Mouse (Mus musculus) lung, postnatal 4 days (tissue): Measurements from ENCODE around the gene Grin2d.

Experiments used
- DNase-seq, 2 experiments: peaks; one replicate each; pipeline ENCODE4 v3.0.0; 2021

Gene Grin2d

DNA sequence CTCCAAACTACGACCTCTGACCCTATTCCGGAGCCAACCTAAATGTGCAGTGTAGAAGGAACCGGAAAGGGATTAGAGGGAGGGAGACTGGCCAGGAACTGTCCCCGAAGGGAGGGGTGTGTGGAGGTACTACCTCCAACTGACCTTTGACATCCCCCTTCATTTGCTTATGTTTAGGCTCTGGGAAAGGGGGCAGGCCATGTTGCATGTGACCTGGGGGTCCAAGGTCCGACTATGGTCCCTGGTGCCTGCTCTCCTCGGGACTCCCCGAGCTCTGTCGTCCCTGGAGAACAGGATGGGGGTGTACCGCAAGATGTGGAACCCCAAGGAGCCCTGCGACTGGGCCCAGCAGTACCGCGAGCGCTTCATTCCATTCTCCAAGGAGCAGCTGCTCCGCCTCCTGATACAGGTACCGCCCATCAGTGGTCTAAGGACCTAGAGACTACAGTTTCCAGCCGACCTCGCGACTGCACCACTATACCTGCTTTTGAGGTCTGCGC lies 19.1 kb upstream of the Grin2d start:
- peak; percentile 65 to 74 for DNase-seq

DNA sequence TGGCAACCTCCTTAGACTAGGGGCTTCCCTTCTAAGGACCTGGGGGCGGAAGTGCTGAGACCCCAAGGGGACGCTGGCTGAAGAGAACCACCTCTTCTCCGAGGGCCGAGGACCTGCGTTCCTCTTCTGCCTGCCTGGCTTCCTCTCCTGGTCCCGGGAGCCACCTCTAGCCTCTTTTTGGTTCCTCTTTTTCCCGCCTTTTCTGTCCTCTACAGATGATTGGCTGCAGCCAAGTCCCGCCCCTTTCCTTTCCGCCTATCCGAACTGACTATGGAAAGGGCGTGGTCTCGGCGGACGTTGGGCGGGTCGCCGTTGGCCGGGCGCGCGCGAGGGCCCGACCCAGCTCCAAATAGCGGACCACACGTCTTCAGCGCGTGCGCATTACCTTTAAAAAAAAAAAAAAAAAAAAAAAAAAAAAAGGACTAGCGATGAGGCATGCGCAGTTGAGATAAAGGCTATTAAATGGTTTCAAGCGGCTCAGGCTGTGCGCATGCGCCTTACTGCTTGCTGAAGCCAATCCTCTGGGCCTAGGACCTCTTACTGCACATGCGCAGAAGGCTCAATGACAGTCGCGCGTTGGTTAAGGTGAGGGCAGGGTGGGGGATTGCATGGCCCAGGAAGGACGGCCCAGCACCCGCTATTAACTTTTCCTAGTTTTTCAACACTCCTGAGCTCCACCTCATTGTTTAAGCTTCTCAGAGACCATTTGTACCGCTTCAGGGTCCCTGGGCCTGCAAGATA lies 18.5 kb upstream of the Grin2d start, which contains the start of the genes Syngr4 and Tmem143:
Gene Syngr4 (minus strand): TSS at position 198 of the 741 bp plus-strand sequence.
Gene Tmem143 (plus strand): TSS at position 425 of the 741 bp plus-strand sequence.
- DNase-seq: peak; percentile 98 to 99

DNA sequence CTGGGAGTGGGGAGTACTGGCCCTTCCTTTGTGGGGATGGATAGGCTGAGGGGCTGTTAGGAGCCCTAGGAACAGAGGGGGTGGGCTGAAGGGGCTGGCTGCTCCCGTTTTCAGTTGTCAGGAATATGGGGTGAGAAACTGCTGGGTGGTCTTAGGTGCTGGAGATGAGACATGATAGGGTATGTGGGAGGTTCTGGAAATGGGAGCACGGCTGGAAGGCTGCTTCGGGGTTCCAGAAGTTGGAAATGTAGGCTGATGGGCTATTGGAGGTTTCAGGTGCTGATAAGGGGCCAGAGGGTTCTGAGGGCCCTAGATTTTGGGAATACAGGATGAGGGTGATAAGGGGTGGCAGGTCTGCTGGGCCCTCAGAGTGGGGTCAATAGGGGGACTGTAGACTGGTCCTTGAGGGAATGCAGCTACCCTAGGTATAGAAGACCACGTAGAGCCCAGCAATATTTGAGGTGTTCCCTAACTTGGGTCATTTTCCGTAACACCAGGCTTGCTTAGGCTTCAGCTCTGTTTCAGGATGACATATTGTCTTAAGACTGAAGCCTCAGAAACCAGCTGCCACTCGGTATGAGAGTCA lies 17.8 kb upstream of the Grin2d start:
- DNase-seq: no peak

DNA sequence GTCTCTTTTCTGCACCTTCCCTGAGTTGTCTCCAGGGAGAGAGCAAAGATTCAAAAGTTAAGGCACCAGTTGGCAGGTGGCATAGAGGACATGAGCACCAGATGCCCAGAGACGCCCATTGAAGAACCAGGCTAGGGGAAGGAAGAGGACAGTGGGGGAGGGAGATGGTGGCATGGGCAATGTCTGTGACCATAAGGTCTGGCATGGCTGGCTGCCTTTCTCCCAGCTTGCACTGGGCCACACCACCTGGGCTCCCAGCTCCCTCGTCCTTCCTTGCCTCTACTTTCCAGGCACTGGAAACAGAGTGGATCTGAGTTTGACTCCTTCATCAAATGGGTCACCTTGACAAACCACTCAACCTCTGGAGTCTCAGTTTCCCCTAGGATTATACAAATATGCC lies 14.5 kb upstream of the Grin2d start:
- DNase-seq: no peak

DNA sequence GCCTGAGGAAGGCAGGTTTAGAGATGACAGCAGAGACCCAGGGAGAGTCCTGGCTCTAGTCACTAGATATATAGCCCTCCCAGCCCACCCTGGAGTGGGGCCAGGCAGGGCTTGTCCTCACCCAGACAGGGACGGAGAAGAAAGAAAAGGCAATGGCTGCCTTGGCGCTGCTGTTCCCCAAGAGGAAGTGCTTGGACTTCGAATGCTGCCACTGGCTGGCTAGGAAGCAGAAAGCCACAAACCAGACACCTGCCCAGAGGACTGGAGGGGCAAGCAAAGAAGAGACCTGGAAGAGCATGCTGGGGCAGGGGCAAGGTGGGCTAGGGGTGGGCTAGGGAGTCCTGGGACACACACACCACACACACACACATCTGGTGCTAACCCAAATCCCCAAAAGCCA lies 9.1 kb upstream of the Grin2d start:
- DNase-seq: no peak

DNA sequence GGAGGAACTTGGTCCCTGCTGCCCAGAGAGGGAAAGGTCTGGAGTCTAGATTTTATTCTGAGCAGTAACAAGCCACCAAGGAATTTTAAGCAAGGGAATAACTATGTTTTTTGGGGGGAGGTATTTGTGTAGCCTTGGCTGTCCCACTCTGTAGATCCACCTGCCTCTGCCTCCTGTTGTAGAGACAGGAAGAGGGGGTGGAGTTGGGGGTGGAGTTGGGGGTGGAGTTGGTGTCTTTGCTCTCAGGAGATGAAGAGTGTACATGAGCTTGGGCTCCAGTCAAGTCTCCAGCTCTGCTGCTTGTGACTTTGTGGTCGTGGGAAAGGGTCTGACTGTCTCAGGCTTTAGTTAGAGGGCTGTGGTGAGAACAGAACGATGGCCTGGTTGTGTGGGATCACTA lies 2.8 kb upstream of the Grin2d start:
- DNase-seq: no peak

DNA sequence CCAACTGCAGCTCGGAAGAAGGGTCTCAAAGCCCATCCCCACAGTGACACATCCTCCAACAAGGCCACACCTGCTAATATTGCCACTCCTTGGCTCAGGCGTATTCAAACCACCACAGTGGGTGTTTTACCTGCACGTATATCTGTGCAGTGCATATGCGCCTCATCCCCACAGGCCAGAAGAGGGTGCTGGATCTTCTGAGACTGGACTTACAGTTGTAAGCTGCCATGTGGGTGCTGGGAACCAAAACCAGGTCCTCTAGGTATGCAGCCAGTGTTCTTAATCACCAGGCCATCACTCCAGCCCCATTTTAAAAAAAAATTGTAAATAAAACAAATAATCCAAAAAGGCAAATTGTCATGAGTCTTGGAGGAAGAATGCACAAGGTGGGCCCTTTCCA lies 2.4 kb upstream of the Grin2d start:
- DNase-seq: no peak

DNA sequence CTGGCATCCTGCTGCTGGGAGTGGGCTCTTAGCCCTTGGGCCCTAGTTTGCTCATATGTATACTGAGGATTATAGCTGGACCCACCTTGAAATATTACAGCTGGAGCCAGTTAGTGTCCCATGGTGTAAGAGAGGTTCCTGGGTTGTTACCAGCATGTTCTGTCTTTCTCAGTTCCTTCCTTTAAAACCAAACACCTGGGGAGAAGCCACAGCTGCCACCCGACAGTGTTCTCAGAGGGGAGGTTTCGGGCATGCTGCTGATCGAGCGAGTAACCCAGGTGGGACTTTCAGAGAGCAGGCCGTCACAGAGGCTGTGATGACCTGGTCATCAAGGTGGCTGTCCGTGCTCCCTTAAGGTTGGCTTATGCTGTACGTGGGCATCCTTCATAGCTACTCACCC lies 1.3 kb downstream of the Grin2d start:
- DNase-seq: no peak

DNA sequence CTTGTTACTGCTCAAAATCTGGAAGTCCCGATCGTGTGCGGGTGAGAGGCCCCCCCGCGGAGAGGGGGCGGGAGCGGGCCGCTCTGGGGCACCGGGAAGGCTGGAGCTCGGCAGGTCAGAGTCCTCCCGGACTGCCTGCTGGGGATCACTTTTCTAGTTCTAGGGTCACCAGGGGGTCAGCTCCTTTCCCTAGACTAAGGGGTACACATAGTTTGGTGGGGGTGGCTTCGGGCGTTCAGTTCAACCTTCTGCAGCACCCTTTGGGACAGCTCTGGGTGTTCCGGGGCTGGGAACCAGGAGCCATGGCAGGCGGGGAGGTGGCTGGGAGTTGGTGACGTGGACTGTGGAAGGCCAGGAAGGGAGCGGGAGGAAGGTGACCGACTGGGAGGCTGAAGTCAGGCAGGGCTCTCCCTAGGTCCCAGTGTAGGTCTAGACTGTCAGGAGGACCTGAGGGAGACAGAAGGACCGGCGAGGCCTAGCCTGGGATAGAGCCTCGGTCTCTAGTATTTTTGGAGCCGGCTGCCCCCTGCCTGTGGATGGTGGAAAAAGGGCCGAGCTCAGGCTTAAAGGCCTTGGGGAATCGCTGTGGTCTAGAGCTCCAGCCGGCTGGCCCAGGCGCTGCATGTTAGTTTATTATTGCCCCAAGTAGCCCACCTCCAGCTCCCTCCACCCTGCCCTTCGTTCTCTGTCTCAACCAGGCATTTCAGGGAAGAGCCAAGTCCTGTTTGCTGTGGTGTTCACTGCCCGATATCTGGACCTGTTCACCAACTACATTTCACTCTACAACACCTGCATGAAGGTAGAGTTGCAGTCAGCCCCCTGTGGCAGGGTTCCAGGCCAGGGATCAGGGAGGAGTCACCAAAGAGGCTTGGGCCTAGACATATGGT lies 4.9 kb downstream of the Grin2d start:
- peak; percentile 70 to 75 for DNase-seq

DNA sequence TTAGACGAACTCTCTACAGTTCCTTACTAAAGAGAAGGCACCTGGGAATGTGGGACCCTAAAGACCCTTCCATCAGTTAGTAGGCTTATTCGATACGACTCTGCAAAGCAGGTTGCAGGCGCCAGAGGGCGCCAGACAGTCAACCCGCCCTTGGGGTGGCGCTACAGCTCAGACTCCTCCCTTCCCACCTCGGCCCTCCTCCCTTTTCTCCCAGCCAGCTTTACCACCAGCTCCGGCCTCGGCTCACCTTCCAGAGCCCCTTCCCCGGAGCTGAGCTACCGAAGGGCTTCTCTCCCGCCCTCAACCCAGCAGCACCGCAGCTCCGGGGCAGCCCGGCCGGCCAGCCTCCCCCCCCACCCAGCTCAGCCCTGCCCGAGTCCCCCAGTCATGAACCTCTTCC lies 5.6 kb downstream of the Grin2d start, which contains the start of gene Kdelr1:
Gene Kdelr1 (plus strand): TSS at position 149 of the 400 bp plus-strand sequence.
- peak; percentile 90 to 93 for DNase-seq

DNA sequence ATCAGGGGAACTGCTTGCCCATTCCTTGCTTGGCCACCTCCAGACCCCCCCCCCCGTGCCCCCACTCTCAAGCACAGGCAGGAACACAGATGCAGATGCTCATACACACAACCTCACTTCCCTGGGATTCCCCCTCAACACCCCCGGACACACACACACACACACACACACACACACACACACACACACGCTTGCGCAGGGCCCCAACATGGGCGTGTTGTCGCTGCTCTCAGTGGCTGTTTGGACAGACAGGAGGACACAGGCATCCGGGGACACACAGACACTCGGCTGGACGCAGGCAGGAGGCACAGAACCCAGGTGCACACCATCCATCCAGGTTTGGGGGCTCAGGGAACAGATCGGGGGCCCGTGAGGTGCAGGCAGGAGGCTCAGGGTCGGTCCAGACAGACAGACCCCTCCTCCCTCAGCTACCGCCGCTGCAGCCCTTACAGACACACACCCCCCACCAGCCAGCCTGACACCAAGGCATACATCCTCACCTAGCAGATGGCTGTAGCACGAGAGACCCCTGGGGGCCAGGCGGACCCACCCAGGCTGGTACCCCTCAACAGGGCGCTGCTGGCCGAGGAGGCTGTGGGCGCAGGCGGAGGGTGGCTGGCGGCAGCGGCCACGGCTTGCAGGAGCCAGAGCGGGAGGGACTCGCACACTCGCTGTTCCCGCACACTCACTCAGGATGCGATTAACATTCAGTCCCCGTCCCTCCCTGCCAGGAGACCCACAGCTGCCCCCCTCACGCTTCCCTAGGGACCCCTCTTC lies 7.7 kb downstream of the Grin2d start:
- peak in 1 of 2 experiments; percentile 33 for DNase-seq

DNA sequence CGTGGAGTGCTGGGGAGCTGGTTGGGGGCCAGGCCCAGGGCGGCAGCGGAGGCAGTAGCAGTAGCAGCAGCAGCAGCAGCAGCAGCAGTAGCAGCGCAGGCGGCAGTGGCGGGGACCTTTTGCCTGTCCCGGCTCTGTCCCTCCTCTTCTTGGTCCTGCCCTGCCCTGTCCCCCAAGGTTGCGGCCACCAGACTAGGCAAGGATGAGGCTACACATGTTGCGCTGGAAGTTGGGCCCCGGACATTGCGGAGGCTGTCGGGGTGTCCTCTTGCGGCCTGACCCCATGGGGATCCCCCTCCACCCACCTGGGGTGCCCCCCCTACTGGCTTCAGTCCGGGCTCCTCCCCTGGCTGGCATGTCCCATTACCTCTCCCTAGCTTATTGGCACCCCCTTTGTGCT lies 8.4 kb downstream of the Grin2d start:
- peak in 1 of 2 experiments; percentile 33 for DNase-seq

DNA sequence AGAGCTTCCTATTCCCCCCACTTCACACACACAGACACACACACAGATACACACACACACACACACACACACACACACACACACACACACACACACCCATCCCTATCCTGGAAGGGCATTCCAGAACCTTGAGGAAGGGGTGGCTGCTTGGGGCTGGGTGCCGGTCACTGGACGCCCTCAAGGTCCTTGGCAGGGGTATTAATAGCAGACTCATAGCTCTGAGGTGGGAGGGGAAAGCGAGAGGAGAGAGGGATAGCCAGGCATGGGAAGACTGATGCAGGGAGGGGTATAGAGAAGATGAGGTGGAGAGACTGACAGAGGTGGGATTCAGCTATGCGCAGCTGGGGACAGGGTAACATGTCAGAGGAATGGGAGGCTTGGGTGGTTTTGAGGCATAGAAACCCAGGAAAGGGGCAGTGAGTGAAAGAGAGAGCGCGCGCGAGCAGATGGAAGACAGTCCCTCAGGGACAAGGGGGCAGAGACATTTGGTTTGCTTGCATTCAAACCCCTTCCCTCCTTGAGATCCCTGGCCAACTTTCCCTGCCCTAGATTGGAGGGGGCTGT lies 9.0 kb downstream of the Grin2d start:
- no peak for DNase-seq

DNA sequence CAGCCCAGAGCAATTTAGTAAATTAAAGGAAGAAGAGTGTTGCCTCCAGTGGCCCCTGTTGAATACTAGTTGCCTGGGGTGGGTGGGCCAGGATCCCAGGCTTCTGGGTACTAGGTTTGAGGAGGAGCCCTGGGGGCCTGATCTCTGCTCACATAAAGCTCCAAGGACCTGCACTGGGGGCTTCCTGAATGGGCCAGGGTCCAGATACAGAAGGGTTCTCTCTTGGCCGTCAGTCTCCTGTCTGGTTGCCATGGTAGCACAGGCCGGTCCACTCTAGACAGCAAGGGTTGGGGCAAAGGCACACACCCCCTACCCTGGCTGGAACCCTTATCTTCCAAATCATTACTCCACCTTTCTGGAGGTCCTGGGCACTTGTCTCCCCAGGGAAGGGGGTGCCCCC lies 10.3 kb downstream of the Grin2d start:
- no peak for DNase-seq

DNA sequence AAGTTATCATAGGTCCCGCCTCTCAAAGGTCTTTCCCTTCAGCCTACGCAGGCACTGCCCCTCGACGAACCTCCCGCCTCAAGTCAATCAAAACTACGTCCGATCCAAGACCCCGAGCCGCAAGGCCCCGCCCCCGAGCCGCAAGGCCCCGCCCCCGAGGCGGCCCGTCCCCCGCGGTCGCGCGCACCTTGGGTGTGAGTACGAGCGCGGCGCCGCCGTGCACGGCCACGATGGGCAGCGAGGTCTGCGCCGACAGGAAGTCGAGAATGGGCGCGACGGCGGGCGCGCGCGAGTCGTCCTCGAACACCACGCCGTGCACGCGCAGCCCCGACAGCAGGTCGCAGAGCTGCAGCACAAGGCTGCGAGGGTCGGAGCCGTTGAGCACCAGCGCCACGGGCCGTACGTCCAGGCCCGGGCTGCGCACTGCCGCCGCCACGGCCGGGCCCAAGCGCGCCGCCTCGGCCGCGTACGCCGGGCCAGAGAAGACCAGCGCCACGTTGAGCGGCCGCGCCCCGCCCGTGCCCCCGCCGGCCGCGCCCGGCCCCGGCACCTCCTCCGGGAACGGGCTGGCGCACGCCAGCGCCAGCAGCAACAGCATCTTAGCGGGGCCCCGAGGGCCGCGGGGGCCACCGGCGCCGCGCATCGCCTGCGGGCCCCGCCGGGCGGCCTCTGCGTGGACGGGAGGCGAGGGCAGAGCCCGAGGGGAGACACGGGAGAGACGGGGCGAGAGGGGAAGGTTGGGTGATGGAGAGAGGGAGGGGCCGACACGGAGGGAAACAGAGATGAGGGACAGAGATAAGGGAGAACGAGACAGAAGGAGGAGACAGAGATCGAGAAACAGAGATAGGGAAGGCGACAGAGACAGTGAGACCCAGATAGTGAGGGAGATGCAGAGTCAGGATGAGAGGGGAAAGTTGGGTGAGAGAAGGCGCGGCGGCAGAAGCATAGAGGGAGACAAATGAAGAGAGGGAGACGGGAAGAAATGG lies 12.0 kb downstream of the Grin2d start:
- peak; percentile 96 to 98 for DNase-seq

DNA sequence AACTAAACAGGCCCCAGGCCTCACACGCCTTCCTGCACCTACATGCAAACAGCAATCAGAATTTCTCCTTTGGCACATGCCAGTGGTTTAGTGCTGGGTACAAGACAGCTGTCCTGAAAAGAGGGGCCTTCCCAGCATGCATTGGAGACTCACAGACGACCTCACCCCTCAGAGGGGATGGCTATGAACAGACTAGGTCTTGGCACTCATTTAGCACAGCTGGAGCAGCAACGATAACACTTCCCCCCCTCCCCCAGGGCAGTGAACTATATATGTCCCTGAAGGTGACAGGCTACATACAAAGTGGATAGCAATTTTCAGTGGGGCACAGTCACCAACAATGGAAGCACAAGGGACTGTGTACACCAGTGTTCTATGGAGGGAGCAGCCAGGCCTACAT lies 13.7 kb downstream of the Grin2d start:
- DNase-seq: peak in 1 of 2 experiments; percentile 51

DNA sequence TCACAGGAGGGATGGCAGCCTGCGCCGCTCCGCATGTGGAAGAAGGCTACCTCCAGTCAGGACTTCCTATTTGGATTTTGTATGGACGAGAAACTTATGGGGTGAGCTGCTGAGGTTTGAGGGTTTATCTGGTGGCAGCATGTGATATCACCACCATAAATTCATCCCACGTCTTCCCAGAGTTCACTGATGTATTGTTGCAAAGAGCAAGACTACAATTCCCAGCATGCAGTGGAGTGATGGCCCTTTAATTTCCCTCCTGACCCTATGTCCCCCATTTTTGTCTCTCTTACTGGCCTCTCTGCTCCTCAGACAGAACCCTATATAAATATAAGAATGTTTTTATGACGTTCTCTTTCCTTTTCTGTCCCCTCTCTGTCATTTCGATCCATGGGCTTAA lies 15.4 kb downstream of the Grin2d start:
- no peak for DNase-seq

DNA sequence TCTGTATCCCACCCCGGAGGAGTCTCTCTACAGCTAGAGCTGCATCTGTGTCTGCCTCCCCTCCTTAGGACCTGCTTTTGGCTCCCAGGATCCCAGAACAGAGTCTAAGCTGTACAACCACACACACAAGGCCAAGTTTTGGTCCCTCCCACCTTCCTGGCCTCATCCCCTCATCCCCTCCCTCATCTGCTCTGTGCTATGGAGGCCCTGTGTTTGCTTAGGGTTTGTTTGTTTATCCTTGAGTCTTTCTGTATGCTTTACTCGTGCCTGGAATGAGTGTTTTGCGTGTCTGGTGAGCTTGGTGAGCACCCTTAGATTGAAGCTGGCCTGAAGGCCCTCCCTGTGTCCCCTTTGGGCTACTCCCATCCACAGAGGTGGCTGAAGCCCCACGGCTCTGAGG lies 19.2 kb downstream of the Grin2d start:
- DNase-seq: peak; percentile 31 to 50

DNA sequence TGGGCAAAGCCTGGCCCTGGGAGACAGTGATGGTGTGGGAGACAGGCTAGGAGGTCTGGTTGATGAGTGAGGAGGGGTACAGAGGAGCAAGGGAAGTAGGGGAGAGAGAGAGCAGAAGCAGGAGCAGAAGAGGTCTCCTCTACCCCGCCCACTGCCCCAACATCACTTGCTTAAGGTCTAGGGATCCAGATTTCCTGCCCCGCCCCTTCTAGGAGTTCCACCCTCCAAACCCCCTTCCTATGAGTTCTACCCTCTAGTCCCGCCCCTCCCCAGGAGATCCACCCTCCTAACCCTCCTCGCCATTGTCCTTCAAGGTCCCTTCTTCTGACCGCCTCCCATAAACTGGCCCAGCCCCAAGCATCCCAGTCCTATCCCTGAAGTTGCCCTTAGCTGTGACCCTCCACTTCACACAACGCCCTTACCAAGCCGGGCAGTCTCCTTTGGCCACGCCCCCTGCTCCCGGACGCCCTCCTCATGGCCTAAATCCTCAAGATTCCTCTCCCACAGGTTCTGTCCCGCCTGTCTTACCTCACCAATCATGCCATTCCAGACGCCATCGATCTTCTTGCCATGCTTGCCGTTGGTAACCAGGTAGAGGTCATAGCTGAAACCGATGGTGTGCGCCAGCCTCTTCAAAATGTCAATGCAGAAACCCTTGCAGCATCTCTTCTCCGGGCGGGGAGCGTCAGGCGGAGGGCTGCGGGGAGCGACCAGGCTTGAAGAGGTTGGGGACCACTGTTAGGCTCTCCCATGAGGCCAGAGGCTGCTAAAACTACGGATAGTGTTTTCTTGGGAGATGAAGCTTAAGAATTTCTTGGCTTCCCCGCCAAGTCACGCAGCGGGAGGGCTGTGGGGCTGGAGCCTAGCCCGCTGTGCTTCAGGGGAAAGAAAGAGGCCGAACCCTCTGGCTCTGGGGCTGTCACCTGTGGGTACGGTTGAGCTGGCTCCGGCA lies 21.0 kb downstream of the Grin2d start:
- DNase-seq: peak; percentile 35 to 36

DNA sequence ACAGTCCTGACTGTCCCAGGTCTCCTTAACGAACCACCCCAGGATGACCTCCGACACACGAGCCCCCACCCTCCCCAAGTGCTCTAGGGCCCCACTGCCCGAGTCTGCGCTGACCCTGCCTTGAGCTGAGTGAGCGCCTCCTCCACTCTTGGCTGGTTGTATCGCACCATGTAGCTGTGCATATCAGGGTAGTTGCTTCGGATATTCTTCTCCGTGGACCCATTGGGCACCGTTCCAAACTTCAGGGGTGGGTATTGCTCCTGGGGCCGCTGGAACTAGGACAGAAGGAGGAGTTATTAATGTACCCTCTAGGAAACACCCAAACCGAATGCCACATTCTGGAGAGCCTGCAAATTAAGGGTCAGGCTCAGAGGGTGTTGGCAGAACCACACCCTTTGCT lies 25.1 kb downstream of the Grin2d start:
- DNase-seq: no peak
